Mouse (Mus musculus) brain, embryonic 14.5 days (tissue): ENCODE data around the gene Tram2.
A peak's percentile ranks its signal among the peaks of the same experiment; 100 is the strongest.

ENCODE experiments used
- CTCF ChIP-seq: fragments of 200-500 bp; IDR thresholded peaks from 2 replicates; pipeline ENCODE4 v1.5.1; 2012; ENCODE audit warnings: inconsistent platforms, mild to moderate bottlenecking, moderate library complexity, borderline replicate concordance; ENCODE audit not compliant: insufficient read depth, insufficient read length; ENCODE audit errors: extremely low read depth
- POLR2A ChIP-seq: fragments of 200-500 bp; IDR thresholded peaks from 2 replicates; pipeline ENCODE4 v1.6.1; 2012; ENCODE audit warnings: mild to moderate bottlenecking, inconsistent platforms, borderline replicate concordance; ENCODE audit not compliant: poor library complexity, insufficient read depth, insufficient read length, severe bottlenecking; ENCODE audit errors: extremely low read depth

- TF ChIP-seq POLR2A (peak; percentile 19; the same call in 1 of the 2 replicates), CTCF (no peak; the same call in 1 of the 2 replicates)
These were observed 127.7 kb downstream of the Tram2 start, which contains the start of gene Efhc1 for GRCm38 (mm10) chr1:20951300-20951763.
